Mouse (Mus musculus): ENCODE measurements around the gene Tdg. TPM values are rescaled to one million over a fixed set of nuclear protein-coding genes. Genes with fewer than 3 reads are reported as not detected.

Gene Tdg
- polyA plus RNA-seq, 1 experiment from 2014 or later = 158 TPM

GRCm38 (mm10) chr10:82661820-82662219 is 32.2 kb downstream of the Tdg start:
- Histone ChIP-seq H3K36me3 (ENCODE audit: insufficient read depth, low read length) (no peaks in the 10 kb centered on the region), H3K27ac (ENCODE audit: low read length) (no peak overlapping the region), H3K9me3 (ENCODE audit: low read length) (no peaks in the 10 kb centered on the region), H3K4me2 (replicated peaks; ENCODE audit: low read depth, low read length) (no peak overlapping the region), H3K4me3 (ENCODE audit: low read length) (no peak overlapping the region), H3K9ac (replicated peaks; ENCODE audit: low read length) (no peak overlapping the region), H3K27me3 (ENCODE audit: insufficient read depth, low read length) (no peaks in the 10 kb centered on the region), H3K4me1 (ENCODE audit: insufficient read depth, low read length) (no peaks in the 10 kb centered on the region; the same call in 1 of the 2 replicates)
- ATAC-seq (ENCODE audit: low FRiP score, low TSS enrichment) = no peak
- 87% methylated on average over 8 of the region's 8 CpGs for WGBS

- Histone ChIP-seq H3K27ac (ENCODE audit: low read length) (no peak overlapping the region), H3K9ac (replicated peaks; ENCODE audit: low read length) (no peak overlapping the region), H3K27me3 (ENCODE audit: insufficient read depth, low read length) (no peaks in the 10 kb centered on the region), H3K36me3 (ENCODE audit: insufficient read depth, low read length) (no peaks in the 10 kb centered on the region), H3K4me1 (ENCODE audit: insufficient read depth, low read length) (no peaks in the 10 kb centered on the region; the same call in 1 of the 2 replicates), H3K9me3 (ENCODE audit: low read length) (no peaks in the 10 kb centered on the region), H3K4me2 (replicated peaks; ENCODE audit: low read depth, low read length) (no peak overlapping the region), H3K4me3 (ENCODE audit: low read length) (no peak overlapping the region)
- ATAC-seq (ENCODE audit: low FRiP score, low TSS enrichment) = no peak
- 77% methylated on average over 14 of the region's 14 CpGs for WGBS
Observed at GRCm38 (mm10) chr10:82662267-82662990, 32.8 kb downstream of the Tdg start.

DNA sequence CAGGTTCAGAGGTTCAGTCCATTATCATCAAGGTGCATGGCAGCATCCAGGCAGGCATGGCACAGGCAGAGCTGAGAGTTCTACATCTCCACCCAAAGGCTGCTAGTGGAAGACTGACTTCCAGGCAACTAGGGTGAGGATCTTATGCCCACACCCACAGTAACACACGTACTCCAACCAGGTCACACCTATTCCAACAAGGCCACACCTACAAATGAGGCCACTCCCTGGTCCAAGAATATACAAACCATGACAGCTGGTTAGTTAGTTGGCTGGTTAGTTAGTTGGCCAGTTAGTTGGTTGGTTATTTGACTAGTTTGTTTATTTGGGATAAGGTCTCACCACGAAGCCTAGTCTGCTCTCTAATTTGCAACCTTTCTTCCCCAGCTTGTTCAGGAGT is 33.7 kb downstream of the Tdg start:
- no peaks in the 10 kb centered on the region for H3K9me3 ChIP-seq (ENCODE audit: low read length)
- no peak for ATAC-seq (ENCODE audit: low FRiP score, low TSS enrichment)
- no peak overlapping the region for H3K4me3 ChIP-seq (ENCODE audit: low read length)
- no peaks in the 10 kb centered on the region for H3K27me3 ChIP-seq (ENCODE audit: insufficient read depth, low read length)
- H3K4me2 ChIP-seq (replicated peaks; ENCODE audit: low read depth, low read length) = no peak overlapping the region
- no peak overlapping the region for H3K27ac ChIP-seq (ENCODE audit: low read length)
- 82% methylated on average over 2 of the region's 2 CpGs for whole genome bisulfite sequencing
- H3K9ac ChIP-seq (replicated peaks; ENCODE audit: low read length) = no peak overlapping the region
- H3K36me3 ChIP-seq (ENCODE audit: insufficient read depth, low read length) = no peaks in the 10 kb centered on the region
- H3K4me1 ChIP-seq (ENCODE audit: insufficient read depth, low read length) = no peaks in the 10 kb centered on the region; the same call in 1 of the 2 replicates

DNA sequence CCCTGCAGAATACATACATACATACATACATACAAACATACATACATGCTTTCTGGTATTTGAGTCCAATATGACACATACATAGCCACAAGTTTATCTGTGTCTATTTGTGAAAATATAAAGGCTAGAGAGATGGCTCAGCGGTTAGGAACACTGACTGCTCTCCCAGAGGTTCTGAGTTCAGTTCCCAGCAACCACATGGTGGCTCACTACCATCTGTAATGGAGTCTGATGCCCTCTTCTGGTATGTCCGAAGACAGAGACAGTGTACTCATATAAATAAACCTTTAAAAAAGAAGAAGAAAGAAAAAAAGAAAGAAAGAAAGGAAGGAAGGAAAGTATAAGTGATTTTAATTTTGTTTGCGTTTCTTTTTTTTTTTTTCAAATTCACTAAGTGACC is 36.3 kb downstream of the Tdg start:
- ATAC-seq (ENCODE audit: low FRiP score, low TSS enrichment) = no peak
- Histone ChIP-seq H3K9ac (replicated peaks; ENCODE audit: low read length) (no peak overlapping the region), H3K9me3 (ENCODE audit: low read length) (no peaks in the 10 kb centered on the region), H3K36me3 (ENCODE audit: insufficient read depth, low read length) (no peaks in the 10 kb centered on the region), H3K27me3 (ENCODE audit: insufficient read depth, low read length) (no peaks in the 10 kb centered on the region), H3K4me1 (ENCODE audit: insufficient read depth, low read length) (no peaks in the 10 kb centered on the region; the same call in 1 of the 2 replicates), H3K4me3 (ENCODE audit: low read length) (no peak overlapping the region), H3K27ac (ENCODE audit: low read length) (no peak overlapping the region), H3K4me2 (replicated peaks; ENCODE audit: low read depth, low read length) (no peak overlapping the region; the same call in 1 of the 2 replicates)
- WGBS = 57% methylated on average over 3 of the region's 3 CpGs

DNA sequence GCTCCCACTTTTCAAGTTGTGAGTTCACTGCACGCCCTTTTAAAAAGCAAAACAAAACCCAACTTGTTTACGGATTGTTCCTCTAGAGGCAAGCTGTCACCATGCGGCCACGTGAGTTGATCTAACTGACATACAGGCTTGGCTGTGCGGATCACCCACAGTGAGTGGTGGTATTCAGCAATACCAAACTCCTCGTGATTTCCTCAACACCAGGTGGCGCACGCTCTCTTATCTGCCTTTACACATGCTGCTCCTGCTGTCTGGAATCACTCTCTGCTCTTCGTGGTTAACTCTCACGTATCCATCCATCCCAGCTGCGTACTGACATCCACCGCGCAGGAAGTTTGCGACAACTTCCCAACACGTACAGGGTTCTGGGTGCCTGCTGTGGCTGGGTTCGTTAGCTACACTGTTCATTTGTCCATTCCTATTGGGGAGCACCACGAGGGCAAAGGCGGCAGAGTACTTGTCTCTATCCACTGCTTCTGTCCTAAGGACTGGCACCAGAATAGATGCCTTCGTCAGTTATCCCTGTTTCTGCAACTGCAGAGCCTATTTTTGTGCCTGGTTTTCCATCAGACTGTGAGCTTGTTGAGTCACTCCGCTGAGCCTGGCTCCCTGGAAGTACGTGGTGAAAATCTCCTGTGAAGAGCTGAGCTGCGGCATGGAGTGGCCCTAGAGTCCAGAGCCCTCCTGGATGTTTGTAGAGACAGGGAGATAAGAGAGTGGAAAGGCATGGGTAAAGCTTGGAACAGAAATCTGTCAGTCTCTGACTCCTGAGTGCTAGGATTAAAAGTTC is 37.0 kb downstream of the Tdg start:
- Histone ChIP-seq H3K27me3 (ENCODE audit: insufficient read depth, low read length) (no peaks in the 10 kb centered on the region), H3K4me2 (replicated peaks; ENCODE audit: low read depth, low read length) (peak overlapping the region; percentile 40), H3K36me3 (ENCODE audit: insufficient read depth, low read length) (no peaks in the 10 kb centered on the region), H3K9me3 (ENCODE audit: low read length) (no peaks in the 10 kb centered on the region), H3K4me3 (ENCODE audit: low read length) (peak overlapping the region; percentile 12), H3K4me1 (ENCODE audit: insufficient read depth, low read length) (no peaks in the 10 kb centered on the region; the same call in 1 of the 2 replicates), H3K27ac (ENCODE audit: low read length) (no peak overlapping the region), H3K9ac (replicated peaks; ENCODE audit: low read length) (peak overlapping the region; percentile 54)
- peak; percentile 84; the same call in 1 of the 2 replicates for ATAC-seq (ENCODE audit: low FRiP score, low TSS enrichment)
- WGBS = 21% methylated on average over 22 of the region's 22 CpGs

DNA sequence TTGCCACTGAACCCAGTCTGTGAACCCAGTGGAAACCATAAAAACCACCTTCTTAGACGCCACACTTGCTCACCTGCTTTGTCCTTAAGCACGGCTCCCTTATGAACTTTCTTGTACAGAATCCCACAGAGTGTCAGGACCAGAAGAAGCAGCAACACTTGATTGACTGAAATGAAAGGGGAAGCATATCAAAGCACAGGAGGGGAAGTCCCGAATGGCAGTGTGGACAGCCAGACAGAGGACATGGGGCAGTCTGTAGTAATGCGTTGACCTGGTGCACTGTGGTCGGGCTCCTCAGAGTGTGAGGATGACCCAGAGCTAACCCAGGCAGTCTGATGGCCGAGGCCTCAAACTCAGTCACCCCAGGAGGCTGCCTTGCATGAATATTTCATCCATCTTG is 40.6 kb downstream of the Tdg start:
- no peak for ATAC-seq (ENCODE audit: low FRiP score, low TSS enrichment)
- whole genome bisulfite sequencing = 70% methylated on average over 6 of the region's 6 CpGs
- no peaks in the 10 kb centered on the region for H3K27me3 ChIP-seq (ENCODE audit: insufficient read depth, low read length)
- H3K9me3 ChIP-seq (ENCODE audit: low read length) = no peaks in the 10 kb centered on the region
- H3K4me3 ChIP-seq (ENCODE audit: low read length) = no peak overlapping the region
- no peak overlapping the region for H3K9ac ChIP-seq (replicated peaks; ENCODE audit: low read length)
- H3K36me3 ChIP-seq (ENCODE audit: insufficient read depth, low read length) = no peaks in the 10 kb centered on the region
- no peak overlapping the region for H3K27ac ChIP-seq (ENCODE audit: low read length)
- no peak overlapping the region for H3K4me2 ChIP-seq (replicated peaks; ENCODE audit: low read depth, low read length)
- no peaks in the 10 kb centered on the region; the same call in 1 of the 2 replicates for H3K4me1 ChIP-seq (ENCODE audit: insufficient read depth, low read length)

DNA sequence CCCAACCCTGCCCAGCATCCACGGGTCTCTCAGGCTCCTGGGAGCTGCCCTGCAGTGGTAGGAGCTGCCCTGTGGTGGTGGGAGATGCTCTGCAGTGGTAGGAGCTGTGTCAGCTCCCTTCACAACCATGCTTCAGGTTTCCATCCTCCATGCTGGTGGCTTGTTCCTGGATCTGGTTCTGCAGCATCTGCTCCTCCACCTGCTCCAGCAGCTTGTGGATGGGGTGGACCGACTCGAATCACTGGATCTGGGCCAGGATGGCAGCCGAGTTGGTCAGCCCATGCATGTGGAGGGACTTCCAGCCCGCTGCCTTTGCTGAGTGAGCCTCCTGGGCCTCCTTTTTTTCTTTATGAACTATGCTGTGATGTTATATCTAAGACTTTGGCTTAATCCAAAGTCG is 47.3 kb downstream of the Tdg start:
- 78% methylated on average over 6 of the region's 6 CpGs for WGBS
- H3K9ac ChIP-seq (replicated peaks; ENCODE audit: low read length) = no peak overlapping the region
- ATAC-seq (ENCODE audit: low FRiP score, low TSS enrichment) = no peak
- no peak overlapping the region for H3K4me2 ChIP-seq (replicated peaks; ENCODE audit: low read depth, low read length)
- no peaks in the 10 kb centered on the region for H3K36me3 ChIP-seq (ENCODE audit: insufficient read depth, low read length)
- H3K4me3 ChIP-seq (ENCODE audit: low read length) = no peak overlapping the region
- no peaks in the 10 kb centered on the region for H3K4me1 ChIP-seq (ENCODE audit: insufficient read depth, low read length)
- no peaks in the 10 kb centered on the region for H3K27me3 ChIP-seq (ENCODE audit: insufficient read depth, low read length)
- H3K9me3 ChIP-seq (ENCODE audit: low read length) = no peaks in the 10 kb centered on the region
- H3K27ac ChIP-seq (ENCODE audit: low read length) = no peak overlapping the region

DNA sequence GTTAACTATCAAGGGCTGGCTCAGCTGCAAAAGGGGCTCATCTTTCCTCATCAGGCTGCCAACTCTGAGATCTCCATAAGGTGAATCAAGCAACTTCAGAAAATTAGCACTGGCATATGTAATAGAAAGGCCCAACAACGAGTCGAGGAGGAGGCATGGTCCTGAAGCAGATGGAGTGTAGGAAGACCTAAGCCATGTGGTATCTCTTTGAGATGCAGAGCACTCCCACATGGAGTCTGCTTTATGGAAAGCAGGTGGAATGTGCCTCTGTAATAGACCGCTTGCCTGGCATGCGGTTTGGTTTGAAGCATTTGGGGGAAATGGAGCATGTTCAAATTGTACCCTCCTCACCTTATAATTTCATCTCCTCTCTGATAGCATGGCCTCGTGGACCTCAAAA is 51.1 kb downstream of the Tdg start:
- Histone ChIP-seq H3K36me3 (ENCODE audit: insufficient read depth, low read length) (no peaks in the 10 kb centered on the region), H3K27me3 (ENCODE audit: insufficient read depth, low read length) (no peaks in the 10 kb centered on the region), H3K9me3 (ENCODE audit: low read length) (no peaks in the 10 kb centered on the region), H3K4me2 (replicated peaks; ENCODE audit: low read depth, low read length) (no peak overlapping the region), H3K9ac (replicated peaks; ENCODE audit: low read length) (no peak overlapping the region), H3K4me3 (ENCODE audit: low read length) (no peak overlapping the region), H3K4me1 (ENCODE audit: insufficient read depth, low read length) (no peaks in the 10 kb centered on the region), H3K27ac (ENCODE audit: low read length) (no peak overlapping the region)
- no peak for ATAC-seq (ENCODE audit: low FRiP score, low TSS enrichment)
- WGBS = 90% methylated on average over 5 of the region's 5 CpGs

- Histone ChIP-seq H3K9ac (replicated peaks; ENCODE audit: low read length) (no peak overlapping the region), H3K27me3 (ENCODE audit: insufficient read depth, low read length) (no peaks in the 10 kb centered on the region), H3K4me3 (ENCODE audit: low read length) (no peak overlapping the region), H3K36me3 (ENCODE audit: insufficient read depth, low read length) (no peaks in the 10 kb centered on the region), H3K4me2 (replicated peaks; ENCODE audit: low read depth, low read length) (no peak overlapping the region), H3K9me3 (ENCODE audit: low read length) (no peaks in the 10 kb centered on the region), H3K4me1 (ENCODE audit: insufficient read depth, low read length) (no peaks in the 10 kb centered on the region), H3K27ac (ENCODE audit: low read length) (no peak overlapping the region)
- ATAC-seq (ENCODE audit: low FRiP score, low TSS enrichment) = no peak
- 81% methylated on average over 7 of the region's 7 CpGs for WGBS
Observed at GRCm38 (mm10) chr10:82681639-82682038, 52.0 kb downstream of the Tdg start.

- no peaks in the 10 kb centered on the region for H3K4me1 ChIP-seq (ENCODE audit: insufficient read depth, low read length)
- no peaks in the 10 kb centered on the region for H3K9me3 ChIP-seq (ENCODE audit: low read length)
- no peaks in the 10 kb centered on the region for H3K27me3 ChIP-seq (ENCODE audit: insufficient read depth, low read length)
- H3K4me3 ChIP-seq (ENCODE audit: low read length) = no peak overlapping the region
- no peaks in the 10 kb centered on the region for H3K36me3 ChIP-seq (ENCODE audit: insufficient read depth, low read length)
- H3K4me2 ChIP-seq (replicated peaks; ENCODE audit: low read depth, low read length) = no peak overlapping the region
- ATAC-seq (ENCODE audit: low FRiP score, low TSS enrichment) = no peak
- H3K9ac ChIP-seq (replicated peaks; ENCODE audit: low read length) = no peak overlapping the region
- no peak overlapping the region for H3K27ac ChIP-seq (ENCODE audit: low read length)
- WGBS = 66% methylated on average over 2 of the region's 2 CpGs
Observed at GRCm38 (mm10) chr10:82685440-82685839, 55.8 kb downstream of the Tdg start.

Data from kidney, embryonic 16.5 days (tissue).